Mouse (Mus musculus) liver, embryonic 15.5 days (tissue): ENCODE data around the gene H2afz. TPM values are rescaled to one million over a fixed set of nuclear protein-coding genes. Genes with fewer than 3 reads are reported as not detected.

Source experiments
- polyA plus RNA-seq: library from polyadenylated mRNA; unstranded; fragments of >200 nt; fragmentation: Nextera tagmentation; extraction: Ambion mirVana; gene quantifications from 2 replicates; pipeline ENCODE4 v1.2.1, GENCODE M21; 2015

Gene H2afz
- polyA plus RNA-seq, 1 experiment from 2014 or later = 985 TPM

Other genes with a start within 250 kb of the H2afz start
- 0.66 and 1.4 TPM in 2 replicates for gene Ddit4l, start 242.9 kb upstream of the H2afz start, polyA plus RNA-seq
- not detected in 2 replicates for gene Gm21962, start 193.0 kb upstream of the H2afz start, polyA plus RNA-seq
- 3.8 and 4.5 TPM in 2 replicates for gene Dnajb14, start 3.2 kb downstream of the H2afz start, polyA plus RNA-seq
- 52.1 and 53.8 TPM in 2 replicates for gene Lamtor3, start 54.0 kb downstream of the H2afz start, polyA plus RNA-seq
- gene Dapp1, start 117.1 kb downstream of the H2afz start, polyA plus RNA-seq = 10.5 and 12.0 TPM in 2 replicates
- 0.16 and 0.24 TPM in 2 replicates for gene 1110002E22Rik, start 200.6 kb downstream of the H2afz start, polyA plus RNA-seq
- gene Gm5105, start 202.9 kb downstream of the H2afz start, polyA plus RNA-seq = 0.09 TPM in 1 of 2 replicates, not detected in the other